Mouse (Mus musculus) heart, embryonic 16.5 days (tissue): Measurements from ENCODE around the gene Lancl3. TPM values are rescaled to one million over a fixed set of nuclear protein-coding genes. Genes with fewer than 3 reads are reported as not detected.

Experiments
- ATAC-seq: fragments of 200-750 bp; cut with Nextera tagmentation; replicated peaks from 2 replicates; pipeline ENCODE4 v1.8.0; 2017; ENCODE audit warnings: moderate number of reproducible peaks; ENCODE audit not compliant: insufficient read depth, low FRiP score; ENCODE audit errors: extremely low read depth
- H3K27ac ChIP-seq: fragments of 300-500 bp; sonication (generic); 2 replicates; pipeline ENCODE4 v1.5.1; 2014; ENCODE audit warnings: mild to moderate bottlenecking, low read length, control low read depth, moderate library complexity
- H3K27me3 ChIP-seq: fragments of 300-500 bp; sonication (generic); 2 replicates; pipeline ENCODE4 v1.6.1; 2014; ENCODE audit warnings: low read length, mixed read lengths; ENCODE audit not compliant: control insufficient read depth, insufficient read depth
- H3K36me3 ChIP-seq: fragments of 300-500 bp; sonication (generic); 2 replicates; pipeline ENCODE4 v1.6.1; 2014; ENCODE audit not compliant: control insufficient read depth, insufficient read depth
- H3K4me1 ChIP-seq: fragments of 300-500 bp; sonication (generic); 2 replicates; pipeline ENCODE4 v1.6.1; 2014; ENCODE audit warnings: low read length, mixed read lengths; ENCODE audit not compliant: control insufficient read depth, insufficient read depth
- H3K4me2 ChIP-seq: fragments of 300-500 bp; sonication (generic); 2 replicates; pipeline ENCODE4 v1.6.1; 2014; ENCODE audit warnings: low read depth, mild to moderate bottlenecking, control low read depth, low read length
- H3K4me3 ChIP-seq: fragments of 300-500 bp; sonication (generic); 2 replicates; pipeline ENCODE4 v1.5.1; 2014; ENCODE audit warnings: mild to moderate bottlenecking, control low read depth, low read length
- H3K9ac ChIP-seq: fragments of 300-500 bp; sonication (generic); 2 replicates; pipeline ENCODE4 v1.6.1; 2014; ENCODE audit warnings: low read length, control low read depth
- H3K9me3 ChIP-seq: fragments of 300-500 bp; sonication (generic); replicated peaks from 2 replicates; pipeline ENCODE4 v1.6.1; 2016; ENCODE audit warnings: low read length; ENCODE audit not compliant: control insufficient read depth
- WGBS: fragments of 180-500 bp; shearing (Covaris S2); extraction: QIAGEN DNeasy Blood & Tissue Kit; methylation state at CpG from one replicate; pipeline ENCODE4 v1.1.7; 2014; 5-methylcytosine and 5-hydroxymethylcytosine counted together
- polyA plus RNA-seq: library from polyadenylated mRNA; unstranded; fragments of >200 nt; fragmentation: Nextera tagmentation; extraction: Ambion mirVana; gene quantifications from 2 replicates; pipeline ENCODE4 v1.2.1, GENCODE M21; 2015

Gene Lancl3
- polyA plus RNA-seq, 1 experiment from 2014 or later, result 3.4 TPM

DNA sequence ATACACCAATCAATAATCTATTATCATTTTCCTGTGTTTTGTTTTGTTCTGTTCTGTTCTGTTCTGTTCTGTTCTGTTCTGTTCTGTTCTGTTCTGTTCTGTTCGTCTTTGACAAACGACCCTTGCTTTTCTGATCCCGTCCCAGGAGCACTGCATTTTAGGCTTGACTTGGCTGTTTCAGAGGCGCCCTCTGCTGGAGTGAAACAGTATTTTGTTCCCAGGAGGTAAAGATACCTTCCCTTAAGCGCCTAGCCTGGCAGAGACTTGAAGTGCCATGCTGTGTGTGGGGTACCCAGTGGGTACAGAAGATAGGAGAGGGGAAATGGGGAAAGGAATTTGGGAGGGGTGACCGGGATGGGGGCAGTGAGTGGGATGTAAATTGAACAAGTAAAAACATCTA is 21.5 kb downstream of the Lancl3 start:
- no peak overlapping the region for H3K4me3 ChIP-seq
- H3K27me3 ChIP-seq, result no peaks in the 10 kb centered on the region
- H3K36me3 ChIP-seq, result no peaks in the 10 kb centered on the region
- no peak overlapping the region for H3K9ac ChIP-seq
- no peaks in the 10 kb centered on the region for H3K4me1 ChIP-seq
- H3K4me2 ChIP-seq, result no peak overlapping the region
- H3K27ac ChIP-seq, result no peak overlapping the region
- no peak for ATAC-seq
- no peaks in the 10 kb centered on the region for H3K9me3 ChIP-seq
- WGBS, result 27% methylated on average over 6 of the region's 6 CpGs

DNA sequence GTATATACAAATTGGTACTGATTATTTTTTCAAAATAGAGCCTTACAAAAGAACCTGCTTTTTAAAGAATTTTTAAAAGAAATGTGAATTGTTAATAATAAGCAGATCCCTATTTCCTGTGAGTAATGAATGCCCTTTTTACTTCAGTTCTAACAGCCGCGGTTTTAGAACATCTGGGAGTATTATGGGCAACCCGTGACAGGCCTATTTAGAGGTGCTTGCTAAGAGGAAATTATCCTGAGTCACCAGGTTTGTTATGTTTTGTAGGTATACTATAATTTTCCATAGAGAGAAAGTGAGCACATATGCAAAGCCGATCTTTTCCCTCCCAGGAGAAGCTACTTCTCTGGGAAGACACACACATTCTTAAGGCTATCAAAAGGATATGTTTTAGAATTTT is 22.0 kb downstream of the Lancl3 start:
- no peak overlapping the region for H3K9ac ChIP-seq
- no peak overlapping the region for H3K4me2 ChIP-seq
- no peak overlapping the region for H3K27ac ChIP-seq
- no peak for ATAC-seq
- no peak overlapping the region for H3K4me3 ChIP-seq
- H3K36me3 ChIP-seq, result no peaks in the 10 kb centered on the region
- 76% methylated on average over 4 of the region's 4 CpGs for WGBS
- no peaks in the 10 kb centered on the region for H3K27me3 ChIP-seq
- H3K4me1 ChIP-seq, result no peaks in the 10 kb centered on the region
- no peaks in the 10 kb centered on the region for H3K9me3 ChIP-seq

DNA sequence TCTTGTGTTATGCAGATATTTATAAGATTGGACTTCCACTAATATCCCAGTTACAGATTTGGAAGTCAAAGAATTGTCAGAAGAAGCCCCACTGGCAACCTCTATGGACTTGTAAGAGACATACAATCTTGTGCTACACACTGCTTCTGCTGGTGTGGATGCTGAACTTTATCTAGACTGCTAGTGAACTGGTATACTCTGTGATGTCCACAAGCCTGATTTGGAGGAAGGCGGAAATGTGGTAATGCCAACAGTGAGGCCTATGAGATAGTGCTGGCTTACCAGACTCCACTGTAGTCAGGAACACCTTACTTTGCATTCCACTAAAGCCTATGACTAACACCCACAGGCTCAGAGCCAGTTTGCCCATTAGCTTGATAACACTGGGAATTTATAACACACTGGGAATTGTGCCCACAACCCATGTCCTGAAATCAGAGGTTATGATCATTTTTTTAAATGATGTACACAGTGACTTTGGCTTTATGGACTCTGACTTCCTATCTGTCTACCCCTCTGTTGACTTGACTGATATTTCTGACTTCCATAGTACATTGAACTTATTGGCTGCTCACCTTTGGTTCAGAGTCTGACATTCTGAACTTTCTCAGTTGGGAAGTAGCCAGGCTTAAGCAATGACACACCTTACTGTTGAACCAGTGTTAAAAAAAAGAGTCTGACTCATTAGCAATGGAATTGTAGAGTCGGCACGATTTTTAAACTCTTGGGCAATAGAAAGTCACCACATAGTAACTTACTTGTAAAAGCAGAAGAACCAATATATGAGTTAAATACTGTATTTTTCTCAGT is 22.9 kb downstream of the Lancl3 start:
- peak overlapping the region; percentile 59; the same call in 1 of the 2 replicates for H3K27ac ChIP-seq
- peak; percentile 79 for ATAC-seq
- H3K4me1 ChIP-seq, result no peaks in the 10 kb centered on the region
- H3K9me3 ChIP-seq, result no peaks in the 10 kb centered on the region
- no peaks in the 10 kb centered on the region for H3K27me3 ChIP-seq
- no peak overlapping the region for H3K4me3 ChIP-seq
- no peaks in the 10 kb centered on the region for H3K36me3 ChIP-seq
- no peak overlapping the region for H3K4me2 ChIP-seq
- H3K9ac ChIP-seq, result no peak overlapping the region
- 55% methylated on average over 3 of the region's 3 CpGs for WGBS

DNA sequence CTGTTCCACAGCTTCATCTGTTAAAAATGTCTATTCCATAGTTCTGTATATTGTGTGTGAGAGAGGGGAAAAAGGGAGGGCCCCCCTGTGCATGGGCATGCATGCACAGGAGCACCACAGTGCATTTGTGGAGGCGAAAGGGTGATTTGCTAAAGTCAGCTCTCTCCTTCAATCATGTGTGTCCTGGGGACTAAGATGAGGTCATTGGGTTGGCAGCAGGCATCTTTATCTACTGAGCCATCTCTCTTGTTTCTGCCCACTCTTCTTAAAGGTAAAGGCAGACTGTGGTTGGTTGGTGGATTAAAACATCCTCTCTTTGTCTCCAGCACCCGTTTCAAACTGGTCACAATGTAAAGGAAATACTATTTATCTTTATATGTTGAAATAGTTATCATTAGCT is 27.4 kb downstream of the Lancl3 start:
- WGBS, result 62% methylated on average over 2 of the region's 2 CpGs

DNA sequence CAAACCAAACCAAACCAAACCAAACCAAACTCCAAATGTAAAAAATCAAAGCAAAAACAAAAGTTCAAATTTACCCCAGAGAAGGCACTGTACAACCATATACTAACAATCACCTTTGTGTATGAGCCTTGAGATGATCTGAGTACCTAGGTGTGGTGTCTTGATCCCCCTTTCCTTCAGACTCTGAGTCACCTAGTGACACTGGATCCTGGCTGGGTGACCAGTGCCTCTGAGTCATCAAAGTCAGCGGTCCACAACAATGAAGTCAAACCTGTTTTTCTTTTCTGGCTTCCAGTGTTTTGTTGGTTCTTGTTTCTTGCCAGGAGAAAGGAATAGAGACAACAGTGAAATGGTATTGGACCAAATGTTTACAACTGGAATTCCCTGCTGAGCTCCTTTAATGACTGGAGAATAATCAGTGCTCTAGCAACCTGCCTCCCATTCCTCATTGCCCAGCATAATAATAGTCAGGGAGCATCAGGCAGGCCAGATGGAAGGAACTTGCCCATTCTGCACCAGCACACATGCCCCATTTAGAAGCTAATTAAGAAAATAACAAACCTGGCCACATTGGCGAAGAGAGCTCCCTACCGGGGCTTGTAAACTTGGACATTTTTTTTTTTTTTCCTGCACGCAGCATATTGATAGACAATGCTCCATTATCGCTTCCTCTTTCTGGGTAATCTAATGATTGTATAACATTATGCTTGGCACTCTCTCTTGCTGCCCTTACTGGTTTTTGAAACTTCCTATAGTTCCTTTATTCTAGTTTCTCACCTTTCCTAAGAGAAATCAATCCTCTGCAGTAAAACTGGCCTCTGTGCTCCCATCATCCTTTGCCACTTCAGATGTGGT is 41.3 kb downstream of the Lancl3 start:
- H3K4me3 ChIP-seq, result no peak overlapping the region
- H3K9me3 ChIP-seq, result no peaks in the 10 kb centered on the region
- no peaks in the 10 kb centered on the region for H3K27me3 ChIP-seq
- H3K36me3 ChIP-seq, result no peaks in the 10 kb centered on the region
- peaks cover 8% of the 10 kb centered on the region; the same call in 1 of the 2 replicates for H3K4me1 ChIP-seq
- H3K4me2 ChIP-seq, result no peak overlapping the region
- H3K27ac ChIP-seq, result no peak overlapping the region
- H3K9ac ChIP-seq, result no peak overlapping the region
- 75% methylated on average over 5 of the region's 5 CpGs for WGBS
- no peak for ATAC-seq

More for the DNA sequence above, 27.4 kb downstream of the Lancl3 start:
- Histone ChIP-seq H3K4me3 (no peak overlapping the region), H3K27me3 (no peaks in the 10 kb centered on the region), H3K27ac (no peak overlapping the region), H3K4me1 (no peaks in the 10 kb centered on the region), H3K9ac (no peak overlapping the region), H3K9me3 (no peaks in the 10 kb centered on the region), H3K4me2 (no peak overlapping the region), H3K36me3 (no peaks in the 10 kb centered on the region)
- ATAC-seq, result no peak

DNA sequence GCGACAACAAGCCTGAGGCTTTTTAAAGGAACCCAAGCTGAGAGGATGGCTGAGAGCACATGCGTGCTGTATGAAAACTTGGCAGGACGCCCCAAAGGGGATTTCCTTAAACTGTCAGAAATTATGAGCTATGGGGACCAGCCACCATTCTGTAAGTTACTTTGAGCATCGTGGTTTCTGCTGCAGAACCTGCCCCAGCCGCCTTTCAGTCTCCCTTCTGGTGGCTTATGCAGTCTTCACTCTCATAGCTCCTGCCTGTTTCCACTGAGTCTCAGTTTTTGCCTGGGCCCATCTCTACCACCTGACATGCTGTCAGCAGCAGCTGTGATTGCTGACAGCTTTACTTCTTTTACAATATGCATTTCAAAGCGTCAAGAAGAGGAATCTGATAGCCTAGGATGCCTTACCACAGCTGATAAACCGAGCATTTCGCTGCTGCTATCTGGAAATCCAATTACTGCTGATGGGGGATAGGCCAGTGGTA is 43.7 kb downstream of the Lancl3 start:
- no peak overlapping the region for H3K9ac ChIP-seq
- no peak for ATAC-seq
- H3K27me3 ChIP-seq, result no peaks in the 10 kb centered on the region
- no peak overlapping the region for H3K4me2 ChIP-seq
- no peaks in the 10 kb centered on the region for H3K9me3 ChIP-seq
- 37% methylated on average over 8 of the region's 8 CpGs for WGBS
- peaks cover 8% of the 10 kb centered on the region; the same call in 1 of the 2 replicates for H3K4me1 ChIP-seq
- H3K36me3 ChIP-seq, result no peaks in the 10 kb centered on the region
- no peak overlapping the region for H3K27ac ChIP-seq
- H3K4me3 ChIP-seq, result no peak overlapping the region

DNA sequence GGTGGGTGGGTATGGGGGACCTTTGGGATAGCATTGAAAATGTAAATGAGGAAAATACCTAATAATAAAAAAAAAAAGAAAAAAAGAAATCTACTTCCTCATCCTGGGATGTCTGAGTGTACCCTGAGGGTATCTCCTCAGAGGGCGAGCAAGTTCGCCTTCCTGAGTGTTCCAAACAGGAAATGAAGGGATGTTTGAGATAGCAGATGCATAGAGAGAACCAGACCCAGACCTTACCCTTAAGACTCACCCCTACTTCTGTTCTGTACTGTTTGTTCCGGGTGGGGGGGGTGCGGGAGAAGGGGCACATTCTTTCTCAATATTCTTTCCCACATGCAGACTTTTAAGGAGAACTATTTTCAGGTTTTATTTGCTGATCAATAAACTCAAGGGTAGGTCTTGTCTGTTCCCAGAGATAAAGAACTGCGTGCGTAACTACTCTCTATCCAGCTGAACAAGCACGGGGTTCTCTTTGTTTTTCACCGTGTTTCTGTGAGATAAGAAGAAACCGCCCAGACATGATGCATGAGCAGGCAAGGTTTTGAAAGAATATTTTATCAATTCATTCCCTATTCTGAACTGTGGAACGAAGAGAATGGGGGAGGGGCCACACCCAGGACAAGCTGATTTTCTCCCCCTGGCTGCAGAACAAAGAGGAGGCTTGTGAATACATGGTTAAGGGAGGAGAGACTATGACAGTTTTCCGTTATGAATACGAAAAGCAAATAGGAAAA is 45.1 kb downstream of the Lancl3 start:
- no peak overlapping the region for H3K4me2 ChIP-seq
- no peaks in the 10 kb centered on the region for H3K36me3 ChIP-seq
- no peak overlapping the region for H3K27ac ChIP-seq
- peaks cover 8% of the 10 kb centered on the region; the same call in 1 of the 2 replicates for H3K4me1 ChIP-seq
- no peak overlapping the region for H3K9ac ChIP-seq
- ATAC-seq, result no peak
- H3K4me3 ChIP-seq, result no peak overlapping the region
- no peaks in the 10 kb centered on the region for H3K9me3 ChIP-seq
- WGBS, result 47% methylated on average over 12 of the region's 12 CpGs
- no peaks in the 10 kb centered on the region for H3K27me3 ChIP-seq

DNA sequence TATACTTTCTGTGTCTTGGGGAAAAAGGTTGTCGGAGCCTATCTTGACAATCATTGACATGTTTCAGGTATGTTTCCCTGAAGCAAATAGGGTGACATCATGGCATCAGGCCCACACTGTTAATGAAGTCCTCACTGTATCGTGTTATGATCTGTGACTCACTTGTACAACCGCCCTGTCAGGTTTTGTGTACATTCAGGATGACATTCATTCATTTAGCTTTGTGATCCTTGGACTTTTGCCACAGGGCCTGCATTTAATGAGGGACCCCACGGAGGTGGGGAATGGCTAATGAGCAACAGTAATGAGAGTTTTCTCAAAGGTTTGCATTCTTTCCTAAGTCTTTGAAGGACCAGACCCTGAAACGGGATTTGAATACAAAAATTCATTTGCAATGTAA is 49.2 kb downstream of the Lancl3 start:
- no peak for ATAC-seq
- H3K9me3 ChIP-seq, result no peaks in the 10 kb centered on the region
- no peak overlapping the region for H3K27ac ChIP-seq
- H3K9ac ChIP-seq, result no peak overlapping the region
- no peak overlapping the region for H3K4me3 ChIP-seq
- no peaks in the 10 kb centered on the region for H3K4me1 ChIP-seq
- H3K4me2 ChIP-seq, result no peak overlapping the region
- H3K27me3 ChIP-seq, result no peaks in the 10 kb centered on the region
- H3K36me3 ChIP-seq, result no peaks in the 10 kb centered on the region
- 53% methylated on average over 5 of the region's 5 CpGs for WGBS
